Mouse (Mus musculus) liver, adult 2 months (tissue): Measurements from ENCODE around the gene Osgep.

Experiments used
- CTCF ChIP-seq: fragments of 200-500 bp; IDR thresholded peaks from 2 replicates; pipeline ENCODE4 v1.5.1; 2011; ENCODE audit warnings: low read depth, low read length, control low read depth
- POLR2A ChIP-seq: fragments of 200-500 bp; IDR thresholded peaks from 2 replicates; pipeline ENCODE4 v1.6.1; 2011; ENCODE audit warnings: low read length, control low read depth; ENCODE audit not compliant: insufficient read depth; ENCODE audit errors: extremely low read depth

DNA sequence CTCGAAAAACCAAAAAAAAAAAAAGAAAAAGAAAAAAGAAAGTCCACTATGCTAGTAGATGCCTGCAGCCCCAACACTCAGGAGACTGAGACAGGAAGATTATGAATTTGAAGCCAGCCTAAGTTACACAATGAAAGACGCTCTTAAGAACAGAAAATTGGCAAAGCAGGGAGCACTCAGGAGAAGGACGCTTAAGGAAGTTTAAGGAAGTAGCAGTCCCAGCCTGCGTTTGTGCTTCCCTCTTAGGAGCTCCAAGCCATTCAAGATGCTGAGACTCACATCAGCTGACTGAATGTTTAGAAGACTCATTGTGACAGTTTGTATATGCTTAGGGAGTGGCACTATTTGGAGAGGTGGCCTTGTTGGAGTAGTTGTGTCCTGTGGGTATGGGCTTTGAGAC lies 16.6 kb downstream of the Osgep start:
- TF ChIP-seq POLR2A (no peak), CTCF (no peak)
